Mouse (Mus musculus) heart, postnatal 4 days (tissue): ENCODE results near the gene Rnf111. TPM values are rescaled to one million over a fixed set of nuclear protein-coding genes. Genes with fewer than 3 reads are reported as not detected.
A peak's percentile ranks its signal among the peaks of the same experiment; 100 is the strongest.
"Not testable (repeated sequence)": the region's sequence is repeated elsewhere in the genome, so short reads cannot be mapped to it uniquely, and the experiment has no call there.

Source experiments
- DNase-seq: peaks from one replicate; pipeline ENCODE4 v3.0.0; 2021
- total RNA-seq, 2 experiments: library from RNA; stranded (reverse); gene quantifications; 2 replicates each; pipeline ENCODE4 v1.2.3; 2021

Gene Rnf111
- total RNA-seq, 2 experiments from 2014 or later = 34.6 to 36.1 TPM

DNA sequence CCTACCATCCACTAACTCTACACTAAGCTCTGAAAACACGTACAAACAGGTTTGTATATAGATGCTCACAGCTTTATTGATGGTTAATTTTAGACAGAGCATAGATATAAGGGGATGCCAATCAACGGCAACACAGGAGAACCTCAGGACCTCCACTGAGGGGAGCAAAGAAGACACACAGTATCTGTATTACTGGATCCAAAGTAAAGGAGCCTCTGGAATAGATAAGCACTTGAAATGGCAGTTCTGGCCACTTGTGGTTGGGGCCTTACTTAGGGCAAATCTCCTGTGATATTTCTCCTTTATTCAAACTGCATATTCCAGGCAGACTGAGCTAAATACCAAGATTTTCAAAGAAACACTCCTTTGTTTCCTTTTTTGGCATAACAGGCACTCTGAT is 10.5 kb downstream of the Rnf111 start:
- DNase-seq = no peak

DNA sequence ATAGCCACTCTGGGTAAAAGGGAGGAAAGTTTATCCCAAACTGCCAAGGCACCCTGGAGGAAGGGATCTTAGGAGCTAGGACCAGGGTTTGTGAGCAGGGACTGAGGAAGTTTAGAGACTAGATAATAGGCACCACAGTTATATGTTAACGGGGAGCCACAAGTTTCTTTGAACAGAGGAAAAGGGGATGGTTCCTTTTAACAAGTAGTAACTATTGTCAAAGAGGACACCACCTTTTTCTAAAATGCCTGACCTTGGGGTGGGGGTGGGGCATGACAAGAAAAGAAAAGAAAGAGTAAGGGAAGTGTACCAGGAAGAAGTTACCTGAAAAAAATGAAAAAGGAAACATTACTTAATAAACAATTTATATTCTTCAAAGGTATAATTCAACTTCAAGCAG is 12.3 kb downstream of the Rnf111 start:
- no peak for DNase-seq

DNA sequence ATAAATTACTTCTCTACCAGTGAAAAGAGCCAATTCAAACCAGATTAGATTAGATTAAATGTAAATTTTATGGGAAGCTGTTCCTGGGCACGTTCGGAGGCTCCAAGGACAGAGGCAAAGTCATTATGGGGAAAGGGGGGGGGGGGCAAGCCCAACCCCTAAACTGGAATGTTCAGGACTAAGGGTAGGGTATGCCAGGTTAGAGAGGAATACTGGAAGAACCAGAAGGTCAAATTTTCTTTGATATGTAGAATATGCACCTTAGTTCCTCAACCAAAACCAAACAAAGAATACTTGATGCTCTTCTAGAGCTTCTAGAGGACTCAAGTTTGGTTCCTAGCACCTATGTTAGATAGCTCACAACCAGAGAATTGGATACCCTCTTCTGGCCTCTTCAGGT is 16.1 kb downstream of the Rnf111 start:
- no peak for DNase-seq

DNA sequence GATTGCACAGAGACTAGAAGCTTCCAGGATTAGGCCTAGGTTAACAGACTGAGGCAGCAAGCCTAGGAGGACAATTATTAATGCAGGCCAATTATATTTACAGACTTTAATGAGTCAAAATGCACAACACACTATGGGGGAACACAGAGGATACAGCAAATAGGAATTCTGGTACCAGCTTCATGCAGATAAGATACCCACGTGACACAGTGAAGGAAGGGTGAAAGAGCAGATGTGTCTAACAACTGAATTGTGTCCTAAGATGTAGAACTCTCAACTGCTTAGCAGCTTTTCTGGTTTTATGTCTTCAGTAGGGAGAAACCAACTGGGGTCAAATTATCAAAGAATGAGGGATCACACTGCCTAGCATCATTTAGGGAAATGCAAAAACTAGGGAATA is 17.7 kb downstream of the Rnf111 start:
- DNase-seq = no peak

DNA sequence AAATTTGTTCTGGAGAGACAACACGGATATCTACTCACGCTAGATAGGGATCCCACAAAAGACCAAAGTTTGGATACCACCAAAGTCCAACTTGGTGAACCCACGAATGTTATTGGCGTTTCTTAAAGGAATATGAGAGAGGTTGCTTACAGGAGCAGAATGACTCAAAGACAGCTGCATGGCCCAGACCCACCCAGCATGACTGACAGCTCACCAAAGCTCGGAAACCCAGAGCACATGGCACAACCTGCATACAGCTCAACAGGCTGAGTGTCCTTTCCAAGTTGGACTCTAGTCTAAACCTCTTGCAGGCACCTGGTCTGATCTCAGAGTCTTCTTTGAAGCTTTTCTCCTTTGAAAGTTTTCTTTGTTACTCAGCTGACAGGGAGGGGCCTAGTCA is 20.0 kb downstream of the Rnf111 start:
- DNase-seq = no peak

DNA sequence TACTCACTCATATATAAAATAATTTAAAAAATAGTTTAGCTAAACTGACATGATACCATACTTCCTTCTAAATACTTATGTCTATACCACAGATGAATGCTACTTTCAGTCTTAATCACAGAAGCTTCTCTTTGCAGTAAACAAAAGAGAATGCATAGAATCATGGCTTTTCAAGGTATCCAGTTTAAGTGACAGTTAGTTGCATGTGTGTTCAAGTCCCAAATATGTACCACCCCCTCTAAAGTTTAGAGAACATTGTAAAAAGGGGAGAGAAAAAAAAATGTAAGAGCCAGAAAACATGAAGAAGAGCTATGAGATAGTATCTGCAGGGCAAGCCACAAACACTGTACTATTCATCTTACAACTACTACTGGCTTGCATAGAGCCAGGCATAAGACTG is 21.7 kb downstream of the Rnf111 start:
- DNase-seq = no peak

DNA sequence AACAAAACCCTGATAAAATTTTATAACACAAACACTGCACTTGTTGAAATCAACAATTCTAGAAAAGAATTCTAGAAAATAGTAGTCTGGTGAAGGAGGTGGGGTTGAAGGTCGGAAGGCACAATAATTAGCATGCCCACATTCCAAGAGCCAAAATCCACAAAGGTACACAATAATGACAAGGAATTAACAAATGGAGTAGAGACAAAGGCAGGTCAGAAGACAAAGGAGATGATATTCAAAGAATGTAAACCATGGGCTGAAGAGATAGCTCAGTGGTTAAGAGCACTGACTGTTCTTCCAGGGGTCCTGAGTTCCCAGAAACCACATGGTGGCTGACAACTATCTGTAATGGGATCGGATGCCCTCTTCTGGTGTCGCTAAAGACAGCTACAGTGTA is 26.3 kb downstream of the Rnf111 start:
- DNase-seq = no peak

DNA sequence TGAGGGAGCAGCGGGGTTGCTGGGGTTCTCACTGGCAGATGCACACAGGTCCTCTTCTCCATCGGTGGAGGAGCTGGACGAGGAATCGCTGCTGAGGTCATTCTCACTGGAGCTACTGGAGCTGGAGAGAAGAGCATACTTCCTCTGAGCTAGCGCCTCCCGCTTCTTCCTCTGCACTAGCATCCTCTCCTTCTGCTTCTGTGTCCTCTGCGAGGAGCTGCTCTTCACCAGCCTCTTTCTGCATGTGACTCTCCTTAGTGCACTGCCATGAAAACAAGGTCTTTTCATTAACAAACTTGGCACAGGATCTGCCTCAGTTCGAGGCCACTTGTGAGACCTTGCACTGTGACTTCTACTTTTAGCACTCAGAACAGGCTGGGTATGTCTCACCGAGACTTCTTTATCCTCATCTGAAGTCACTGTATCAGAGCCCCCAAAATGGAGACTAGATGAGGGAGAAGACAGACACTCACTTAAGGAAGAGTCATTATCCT is 27.7 kb downstream of the Rnf111 start:
- no peak for DNase-seq

DNA sequence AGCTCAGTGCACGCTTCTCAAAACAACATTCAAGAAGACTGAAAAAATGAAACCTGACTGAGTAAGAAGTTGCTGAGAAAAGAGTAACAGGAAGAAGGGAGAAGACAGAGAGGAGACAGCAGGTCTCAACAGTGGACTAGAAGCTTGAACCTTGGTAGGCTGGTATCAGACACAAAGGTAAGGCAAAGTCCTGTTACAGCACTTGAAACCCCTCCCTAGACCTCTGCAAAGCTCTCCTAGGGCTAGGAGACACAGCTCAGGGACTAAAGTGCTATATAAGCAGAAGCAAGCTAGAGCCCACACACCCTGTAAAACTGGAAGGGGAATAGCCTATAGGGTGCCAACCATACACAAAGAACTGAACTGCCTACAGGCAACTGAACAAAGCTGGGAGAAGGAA is 30.1 kb downstream of the Rnf111 start:
- DNase-seq = no peak

DNA sequence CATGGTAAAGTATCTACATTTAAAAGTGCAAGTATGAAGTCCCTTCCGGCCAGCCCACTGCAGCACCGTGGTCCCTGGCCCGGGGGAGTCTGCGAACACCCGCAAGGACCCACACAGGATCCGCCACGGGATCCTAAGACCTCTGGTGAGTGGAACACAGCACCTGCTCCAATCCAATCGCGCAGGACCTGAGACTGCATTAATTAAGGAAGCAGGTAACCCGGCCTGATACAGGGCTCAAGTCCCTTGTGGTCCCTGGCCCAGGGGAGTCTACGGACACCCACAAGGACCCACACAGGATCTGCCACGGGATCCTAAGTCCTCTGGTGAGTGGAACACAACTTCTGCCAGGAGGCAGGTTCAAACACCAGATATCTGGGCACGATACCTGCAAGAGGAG is 40.4 kb downstream of the Rnf111 start:
- not testable (repeated sequence) for DNase-seq

DNA sequence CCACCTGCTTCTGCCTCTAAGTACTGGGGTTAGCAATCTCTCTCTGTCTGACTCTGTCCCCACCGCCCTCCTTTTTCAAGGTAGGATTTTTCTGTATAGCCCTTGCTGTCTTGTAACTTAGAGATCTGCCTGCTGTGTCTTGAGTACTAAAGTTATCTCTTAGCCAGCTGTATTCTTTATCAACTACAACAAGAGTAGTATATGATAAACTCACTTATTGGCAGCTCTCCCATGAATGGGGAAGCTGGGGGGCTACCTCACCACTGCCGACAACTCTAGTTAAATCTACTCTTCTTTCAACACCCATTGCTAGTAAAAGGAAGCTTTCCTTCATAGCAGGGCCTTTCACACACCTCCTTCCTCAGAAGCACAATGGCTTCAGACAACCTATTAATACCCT is 51.2 kb downstream of the Rnf111 start:
- no peak for DNase-seq

DNA sequence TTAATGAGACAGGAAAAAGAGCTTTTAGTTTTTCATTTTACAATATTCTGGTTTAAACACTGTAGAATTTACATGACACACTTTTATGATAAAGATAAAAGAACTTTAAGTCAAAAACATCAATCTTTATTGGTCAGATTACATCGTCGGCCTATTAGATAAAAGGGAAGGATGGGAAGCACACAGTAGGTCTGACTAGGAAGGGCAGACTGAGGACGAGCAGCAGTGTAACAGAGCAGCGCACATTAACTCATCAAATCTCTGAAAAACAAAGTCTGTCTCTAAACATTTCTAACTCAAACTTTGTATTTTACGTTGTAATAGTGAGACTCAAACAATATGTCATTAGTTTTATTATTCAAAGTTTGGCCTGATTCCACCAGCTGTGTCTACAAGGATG is 54.5 kb downstream of the Rnf111 start:
- DNase-seq = no peak

DNA sequence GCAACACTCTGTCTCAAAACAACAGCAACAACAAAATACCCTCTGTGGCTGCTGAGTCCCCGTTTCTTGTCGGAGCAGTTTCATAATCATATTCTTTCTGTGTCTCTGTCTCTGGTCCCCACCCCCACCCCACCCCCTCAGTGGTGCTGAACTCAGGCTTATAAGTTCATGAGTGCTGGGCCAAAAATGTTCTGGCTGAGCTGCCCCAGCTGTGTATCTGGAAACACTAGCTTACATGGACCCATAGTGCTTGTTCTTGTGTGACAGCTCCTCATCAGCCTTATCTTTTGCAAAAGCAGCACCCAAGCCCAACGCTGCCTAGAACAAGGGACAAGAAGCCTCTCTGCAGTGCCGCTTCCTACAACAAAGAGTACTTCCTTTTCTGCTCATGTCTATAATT is 63.6 kb downstream of the Rnf111 start:
- DNase-seq = peak; percentile 39

DNA sequence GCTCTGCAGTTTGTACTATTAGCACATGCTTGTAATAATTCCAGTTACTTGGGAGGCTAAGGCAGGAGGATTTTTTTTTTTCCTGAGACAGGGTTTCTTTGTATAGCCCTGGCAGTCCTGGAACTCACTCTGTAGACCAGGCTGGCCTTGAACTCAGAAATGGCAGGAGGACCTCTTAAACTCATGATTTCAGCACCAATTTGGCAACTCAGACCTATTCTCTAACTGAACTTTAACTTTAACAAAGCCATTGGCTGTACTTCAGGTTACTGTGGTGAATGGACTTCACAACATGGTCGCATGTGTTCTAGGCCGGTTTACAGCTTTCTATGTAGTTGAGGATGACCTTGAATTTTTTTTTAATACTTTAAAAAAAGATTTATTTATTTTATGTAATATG is 80.9 kb downstream of the Rnf111 start:
- DNase-seq = no peak

DNA sequence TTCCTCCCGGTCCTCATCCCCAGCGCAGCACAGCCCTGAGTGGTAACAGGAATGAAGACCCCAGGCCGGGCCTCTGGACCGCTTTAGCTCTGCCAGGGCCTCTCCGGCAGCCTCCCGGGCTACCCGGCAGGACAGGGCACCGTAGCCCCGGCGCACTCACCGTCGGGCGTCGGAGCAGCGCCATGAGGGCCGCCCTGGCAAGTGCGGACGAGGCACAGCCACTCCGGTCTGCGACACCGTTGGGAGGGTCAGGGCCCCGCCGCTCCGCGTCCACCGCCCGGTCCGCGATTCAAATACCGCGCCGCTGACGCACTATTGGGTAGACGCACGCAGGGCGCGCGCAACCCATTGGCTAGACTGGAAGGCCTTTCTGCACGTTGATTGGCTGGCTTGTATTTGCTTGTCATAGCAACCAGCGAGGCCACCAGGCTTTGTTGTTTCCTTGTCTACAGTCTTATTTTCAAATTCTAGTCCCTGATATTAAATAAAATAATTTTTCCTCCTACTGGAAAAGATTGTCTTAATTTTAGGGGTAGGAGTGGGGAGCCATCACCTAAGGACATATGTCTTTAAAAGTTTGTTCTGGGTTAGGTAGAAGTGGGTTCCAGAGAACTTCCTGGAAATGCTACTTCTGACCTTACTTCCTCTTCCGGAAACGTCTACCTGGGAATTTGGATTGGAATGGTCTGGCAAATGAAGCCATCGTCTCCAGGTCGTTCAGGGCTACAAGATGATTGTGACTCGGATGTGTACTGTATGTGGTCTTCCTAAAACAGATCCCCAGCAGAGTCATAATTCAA is 82.1 kb downstream of the Rnf111 start, which contains the start of gene Ccnb2:
TSS of gene Ccnb2 (minus strand) at position 291 of the 800 bp plus-strand sequence.
- peak; percentile 90 for DNase-seq

DNA sequence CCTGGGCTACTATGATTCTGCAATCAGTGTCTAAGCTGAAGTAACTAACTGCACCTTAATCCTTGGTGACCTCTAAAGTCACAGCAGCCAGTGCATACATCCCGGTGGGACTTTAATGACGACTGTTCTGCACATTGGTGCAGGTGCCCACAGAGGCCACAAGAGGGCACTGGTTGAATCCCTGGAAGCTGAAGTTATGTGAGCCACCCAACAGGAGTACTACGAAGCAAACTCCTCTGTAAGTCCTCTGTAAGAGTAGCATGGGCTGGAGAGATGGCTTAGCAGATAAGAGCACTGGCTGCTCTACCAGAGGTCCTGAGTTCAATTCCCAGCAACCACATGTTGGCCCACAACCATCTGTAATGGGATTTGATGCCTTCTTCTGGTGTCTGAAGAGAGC is 87.1 kb downstream of the Rnf111 start:
- DNase-seq = no peak

DNA sequence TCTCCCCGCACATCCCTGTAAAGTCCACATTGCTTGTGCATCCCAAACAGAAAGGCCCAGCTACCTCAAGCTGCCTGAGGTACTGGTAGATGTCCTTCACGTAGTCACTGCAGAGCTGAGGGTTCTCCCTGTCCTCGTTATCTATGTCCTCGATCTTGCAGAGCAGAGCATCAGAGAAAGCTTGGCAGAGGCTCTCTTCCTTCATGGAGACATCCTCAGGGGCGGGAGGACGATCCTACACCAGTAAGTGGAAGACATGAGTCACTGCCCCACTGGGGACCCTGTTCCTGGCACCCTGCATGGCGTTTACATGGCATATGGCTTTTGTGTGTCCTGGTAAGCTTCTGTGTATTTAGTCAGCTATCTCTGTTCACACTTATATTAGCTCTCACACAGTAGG is 90.5 kb downstream of the Rnf111 start:
- no peak for DNase-seq

DNA sequence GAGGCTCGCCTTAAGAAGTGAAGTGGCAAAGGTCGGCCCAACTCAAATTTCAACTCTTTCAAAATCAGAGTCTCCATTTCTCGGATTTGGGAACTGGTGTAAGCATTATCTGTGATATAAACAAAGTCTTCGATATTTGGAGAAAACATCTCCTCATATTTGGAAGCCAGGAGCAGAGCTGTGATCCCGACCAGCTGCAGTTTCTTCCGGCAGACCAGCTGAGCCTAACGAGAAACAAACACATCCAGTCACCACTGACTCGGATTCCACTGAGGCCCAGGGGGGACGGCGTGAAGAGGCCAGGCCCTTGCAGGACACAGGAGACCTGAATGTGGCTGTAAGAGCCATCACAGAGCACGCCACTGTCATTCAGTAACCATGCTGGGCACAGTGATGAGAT is 92.9 kb downstream of the Rnf111 start:
- no peak for DNase-seq

DNA sequence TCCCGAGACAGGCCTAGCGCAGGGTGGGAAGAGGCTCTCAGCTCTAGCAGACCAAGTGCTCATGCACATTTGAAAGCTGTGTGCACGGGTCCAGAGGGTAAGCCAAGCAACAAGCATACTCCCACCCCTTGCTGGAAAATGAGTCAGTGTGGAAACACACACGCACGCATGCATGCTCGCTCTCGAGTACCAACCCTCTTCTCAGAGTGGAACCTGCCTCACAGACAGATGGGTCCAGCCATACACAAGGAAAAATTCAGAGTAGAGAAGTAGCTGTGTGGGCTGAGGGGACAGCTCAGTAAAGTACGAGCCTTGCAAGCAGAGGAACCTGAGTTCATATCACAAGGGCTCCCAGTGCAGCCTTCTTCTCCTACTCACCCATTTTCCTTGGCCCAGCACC is 93.8 kb downstream of the Rnf111 start:
- no peak for DNase-seq

DNA sequence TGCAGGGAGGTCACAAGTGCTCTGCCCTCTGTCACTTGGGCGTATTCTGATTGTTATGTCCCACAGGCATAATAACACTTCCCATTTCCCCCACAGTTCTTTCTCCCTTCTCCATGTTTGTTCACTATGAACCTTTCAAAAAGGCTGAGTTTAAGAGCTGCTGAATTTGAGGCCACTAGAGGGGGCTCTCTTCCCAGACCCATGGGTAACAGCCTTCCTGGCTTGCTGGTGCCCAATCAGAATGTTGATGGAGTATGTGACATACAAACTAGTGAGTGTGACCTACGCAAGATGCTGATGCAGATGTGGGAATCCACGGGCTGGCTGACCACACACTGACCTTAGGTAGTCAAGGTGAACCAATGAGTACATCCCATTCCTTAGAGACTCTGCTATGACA is 94.7 kb downstream of the Rnf111 start:
- peak; percentile 57 for DNase-seq

DNA sequence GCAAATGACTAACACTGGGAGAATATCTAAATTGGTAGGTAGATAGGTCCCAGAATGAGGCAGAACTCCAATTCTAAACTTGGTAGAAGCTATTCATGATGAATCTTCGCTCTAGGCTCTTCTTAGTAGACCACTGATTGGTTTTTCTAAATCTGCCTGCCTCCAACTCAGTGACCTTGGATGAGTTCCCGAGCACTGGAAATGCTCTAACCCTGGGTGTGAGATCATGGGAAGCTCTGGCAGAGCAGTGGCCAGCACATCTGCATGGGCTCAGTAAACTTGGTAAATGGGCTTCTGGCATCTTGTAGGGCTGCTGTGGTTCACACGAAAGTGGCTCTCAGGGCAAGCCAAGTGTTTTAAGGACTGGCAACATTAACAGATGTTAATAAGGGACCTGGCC is 96.9 kb downstream of the Rnf111 start:
- no peak for DNase-seq

DNA sequence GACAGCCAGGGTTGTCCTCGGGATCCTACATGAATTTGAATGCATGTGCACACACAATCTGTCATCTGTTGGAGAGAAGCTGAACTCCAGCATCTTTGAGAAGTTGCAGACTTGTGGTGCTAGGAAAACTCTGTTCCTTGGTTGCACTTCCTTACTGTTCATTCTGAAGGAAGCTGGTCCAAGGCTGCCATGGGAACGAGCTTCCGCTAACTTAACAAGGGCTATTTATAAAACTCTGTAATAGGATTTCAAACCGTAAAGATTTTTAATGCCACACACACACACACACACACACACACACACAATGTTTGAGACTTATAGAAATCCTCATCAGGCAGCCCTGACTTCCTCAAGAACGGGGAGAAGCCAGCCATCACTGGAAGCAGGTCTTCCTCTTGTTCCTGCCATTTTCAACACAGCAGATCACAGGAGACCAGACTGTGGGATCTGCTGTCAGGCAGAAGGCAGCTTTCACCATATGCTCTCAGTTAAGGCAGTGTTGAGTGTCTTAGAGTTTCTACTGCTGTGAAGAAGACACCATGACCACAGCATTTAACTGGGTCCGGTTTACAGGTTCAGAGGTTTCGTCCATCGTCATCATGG is 101.5 kb downstream of the Rnf111 start:
- DNase-seq = no peak

DNA sequence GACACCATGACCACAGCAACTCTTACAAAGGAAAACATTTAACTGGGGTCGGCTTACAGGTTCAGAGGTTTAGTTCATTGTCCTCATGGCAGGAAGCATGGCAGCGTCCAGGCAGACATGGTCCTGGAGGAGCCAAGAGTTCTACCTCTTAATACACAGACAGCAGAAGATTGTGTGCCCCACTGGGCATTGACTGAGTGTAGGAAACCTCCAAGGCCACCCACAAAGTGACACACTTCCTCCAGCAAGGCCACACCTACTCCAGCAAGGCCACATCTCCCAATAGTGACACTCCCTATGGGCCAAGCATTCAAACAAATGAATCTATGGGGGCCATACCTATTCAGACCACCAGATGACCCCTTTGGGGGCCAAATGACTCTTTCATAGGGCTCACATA is 107.4 kb downstream of the Rnf111 start:
- DNase-seq = no peak

DNA sequence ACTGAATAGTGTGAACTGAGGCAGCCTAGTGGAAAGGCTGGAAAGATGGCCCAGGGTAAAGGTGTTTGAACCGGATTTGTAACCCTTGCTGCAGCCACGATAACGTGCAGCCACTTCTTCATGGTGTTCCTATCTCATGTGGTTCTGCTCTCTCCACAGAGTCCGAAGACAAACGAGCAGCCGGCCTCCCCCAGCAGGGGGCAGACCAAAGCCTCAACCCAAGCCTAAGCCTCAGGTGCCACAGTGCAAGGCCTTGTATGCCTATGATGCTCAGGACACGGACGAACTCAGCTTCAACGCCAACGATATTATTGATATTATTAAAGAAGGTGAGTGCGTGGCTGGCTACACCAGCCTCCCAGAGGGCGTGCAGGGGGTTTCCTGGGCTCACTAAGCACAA is 107.9 kb downstream of the Rnf111 start:
- DNase-seq = peak; percentile 34
